Mouse (Mus musculus) heart, adult 18-20 months (tissue): ENCODE data around the gene Lrcol1. TPM values are rescaled to one million over a fixed set of nuclear protein-coding genes. Genes with fewer than 3 reads are reported as not detected.

Experiments used
- DNase-seq, 2 experiments: peaks; one replicate each; pipeline ENCODE4 v3.0.0; 2021 to 2022; ENCODE audit warnings: mixed read lengths in 1 of 2
- total RNA-seq, 2 experiments: library from RNA; stranded (reverse); gene quantifications; 2 replicates each; pipeline ENCODE4 v1.2.3; 2021

Gene Lrcol1
- total RNA-seq, 2 experiments from 2014 or later: not detected

GRCm38 (mm10) chr5:110386371-110387330 lies 42.1 kb downstream of the Lrcol1 start:
- peak; percentile 73 to 78 for DNase-seq

GRCm38 (mm10) chr5:110387332-110387731 lies 42.8 kb downstream of the Lrcol1 start:
- no peak for DNase-seq

GRCm38 (mm10) chr5:110390631-110391030 lies 46.1 kb downstream of the Lrcol1 start:
- DNase-seq: no peak

GRCm38 (mm10) chr5:110392727-110393126 lies 48.2 kb downstream of the Lrcol1 start:
- no peak for DNase-seq

GRCm38 (mm10) chr5:110395006-110395661 lies 50.6 kb downstream of the Lrcol1 start:
- no peak for DNase-seq

- no peak for DNase-seq
Measured at GRCm38 (mm10) chr5:110401101-110401500, 56.6 kb downstream of the Lrcol1 start.

GRCm38 (mm10) chr5:110402557-110402956 lies 58.0 kb downstream of the Lrcol1 start:
- DNase-seq: no peak

- DNase-seq: no peak
Measured at GRCm38 (mm10) chr5:110403931-110404330, 59.4 kb downstream of the Lrcol1 start.

Other genes with a start within 250 kb of the Lrcol1 start
- gene Plcxd1, start 244.8 kb upstream of the Lrcol1 start, total RNA-seq: not detected
- gene Gtpbp6, start 236.5 kb upstream of the Lrcol1 start, total RNA-seq: 10 to 100 TPM; 24.8 to 31.3 TPM
- 1 to 10 TPM; 3.6 to 4.0 TPM for gene Zfp605, start 234.6 kb upstream of the Lrcol1 start, total RNA-seq
- 10 to 100 TPM; 11.3 to 11.9 TPM for gene Chfr, start 208.9 kb upstream of the Lrcol1 start, total RNA-seq
- gene Golga3, start 168.0 kb upstream of the Lrcol1 start, total RNA-seq: 10 to 100 TPM; 48.3 to 51.2 TPM
- 10 to 100 TPM; 26.2 to 28.4 TPM for gene Ankle2, start 113.7 kb upstream of the Lrcol1 start, total RNA-seq
- 10 to 100 TPM; 32.9 to 35.7 TPM for gene Pgam5, start 74.8 kb upstream of the Lrcol1 start, total RNA-seq
- 100 to 1,000 TPM; 120 to 124 TPM for gene Pxmp2, start 58.5 kb upstream of the Lrcol1 start, total RNA-seq
- gene Pole, start 58.4 kb upstream of the Lrcol1 start, total RNA-seq: 1 to 10 TPM; 2.2 to 2.3 TPM
- gene P2rx2, start 1.5 kb upstream of the Lrcol1 start, total RNA-seq: not detected
- gene Fbrsl1, start 103.8 kb downstream of the Lrcol1 start, total RNA-seq: 10 to 100 TPM; 44.9 to 50.1 TPM
- gene Galnt9, start 199.6 kb downstream of the Lrcol1 start, total RNA-seq: under 1 TPM in 1 of 2 experiments, not detected in 1; 0.13 TPM